Mouse (Mus musculus) NIH3T3 (cell line): Measurements from ENCODE around the gene Rnls.
A peak's percentile ranks its signal among the peaks of the same experiment; 100 is the strongest.

Experiments used
- DNase-seq: peaks from one replicate; pipeline ENCODE4 v3.0.0-alpha.2; 2012; ENCODE audit warnings: low read depth

The Rnls gene

GRCm38 (mm10) chr19:33102008-33102782 lies 289.9 kb downstream of the Rnls start:
- DNase-seq: no peak

- no peak for DNase-seq
Measured at GRCm38 (mm10) chr19:33101093-33102007, 290.7 kb downstream of the Rnls start.

- DNase-seq: no peak
Measured at GRCm38 (mm10) chr19:33100598-33100997, 291.5 kb downstream of the Rnls start.

GRCm38 (mm10) chr19:33100031-33100430 lies 292.1 kb downstream of the Rnls start:
- DNase-seq: peak; percentile 34

GRCm38 (mm10) chr19:33099201-33099788 lies 292.8 kb downstream of the Rnls start:
- DNase-seq: no peak

GRCm38 (mm10) chr19:33097691-33098090 lies 294.4 kb downstream of the Rnls start:
- no peak for DNase-seq

GRCm38 (mm10) chr19:33096581-33096980 lies 295.5 kb downstream of the Rnls start:
- DNase-seq: no peak

- no peak for DNase-seq
Measured at GRCm38 (mm10) chr19:33092575-33092974, 299.5 kb downstream of the Rnls start.

GRCm38 (mm10) chr19:33091324-33091723 lies 300.8 kb downstream of the Rnls start:
- DNase-seq: no peak

- no peak for DNase-seq
Measured at GRCm38 (mm10) chr19:33088868-33089267, 303.2 kb downstream of the Rnls start.

GRCm38 (mm10) chr19:33087961-33088360 lies 304.1 kb downstream of the Rnls start:
- DNase-seq: no peak
